Mouse (Mus musculus) midbrain, postnatal 0 days (tissue): ENCODE results near the gene AC109138.7. TPM values are rescaled to one million over a fixed set of nuclear protein-coding genes. Genes with fewer than 3 reads are reported as not detected.

Experiments
- ATAC-seq: fragments of 200-750 bp; cut with Nextera tagmentation; 2 replicates; pipeline ENCODE4 v1.8.0; 2017; ENCODE audit warnings: moderate number of reproducible peaks, mild to moderate bottlenecking, moderate TSS enrichment, moderate library complexity; ENCODE audit not compliant: low FRiP score
- DNase-seq: peaks from one replicate; pipeline ENCODE4 v3.0.0-alpha.2; 2015; ENCODE audit warnings: low spot score
- H3K27ac ChIP-seq: fragments of 300-500 bp; sonication (generic); 2 replicates; pipeline ENCODE4 v1.5.1; 2014; ENCODE audit warnings: low read depth, mild to moderate bottlenecking, low read length, mixed read lengths
- H3K27me3 ChIP-seq: fragments of 300-500 bp; sonication (generic); 2 replicates; pipeline ENCODE4 v1.6.1; 2014; ENCODE audit warnings: low read length, control low read depth, mixed read lengths; ENCODE audit not compliant: insufficient read depth
- H3K36me3 ChIP-seq: fragments of 300-500 bp; sonication (generic); 2 replicates; pipeline ENCODE4 v1.6.1; 2014; ENCODE audit warnings: low read length, control low read depth, mixed read lengths; ENCODE audit not compliant: insufficient read depth
- H3K4me1 ChIP-seq: fragments of 300-500 bp; sonication (generic); 2 replicates; pipeline ENCODE4 v1.6.1; 2014; ENCODE audit warnings: mild to moderate bottlenecking, control low read depth, antibody characterized with exemption, low read length, mixed read lengths; ENCODE audit not compliant: insufficient read depth
- H3K4me2 ChIP-seq: fragments of 300-500 bp; sonication (generic); 2 replicates; pipeline ENCODE4 v1.6.1; 2014; ENCODE audit warnings: low read depth, mild to moderate bottlenecking, low read length, mixed read lengths; ENCODE audit not compliant: poor library complexity, severe bottlenecking
- H3K4me3 ChIP-seq: fragments of 300-500 bp; sonication (generic); 2 replicates; pipeline ENCODE4 v1.5.1; 2014; ENCODE audit warnings: low read depth, mild to moderate bottlenecking, low read length, moderate library complexity
- H3K9ac ChIP-seq: fragments of 300-500 bp; sonication (generic); replicated peaks from 2 replicates; pipeline ENCODE4 v1.6.1; 2014; ENCODE audit warnings: mild to moderate bottlenecking, low read length, moderate library complexity, mixed read lengths; ENCODE audit not compliant: poor library complexity, severe bottlenecking
- H3K9me3 ChIP-seq: fragments of 300-500 bp; sonication (generic); 2 replicates; pipeline ENCODE4 v1.6.1; 2016; ENCODE audit warnings: low read length, control low read depth
- CTCF ChIP-seq: IDR thresholded peaks from 2 replicates; pipeline ENCODE4 v1.5.1; 2016; ENCODE audit warnings: antibody characterized with exemption, mild to moderate bottlenecking
- WGBS: fragments of 180-500 bp; shearing (Covaris S2); extraction: QIAGEN DNeasy Blood & Tissue Kit; methylation state at CpG from one replicate; pipeline ENCODE4 v1.1.7; 2014; 5-methylcytosine and 5-hydroxymethylcytosine counted together
- polyA plus RNA-seq: library from polyadenylated mRNA; unstranded; fragments of >200 nt; fragmentation: Nextera tagmentation; extraction: Ambion mirVana; gene quantifications from 2 replicates; pipeline ENCODE4 v1.2.1, GENCODE M21; 2015
- total RNA-seq: library from RNA; depleted of rRNA; stranded (reverse); fragments of >200 nt; gene quantifications from 2 replicates; pipeline ENCODE4 v1.2.3, GENCODE M21; 2014

AC109138.7 gene
- total and polyA plus RNA-seq, 2 experiments from 2014 or later: not detected

DNA sequence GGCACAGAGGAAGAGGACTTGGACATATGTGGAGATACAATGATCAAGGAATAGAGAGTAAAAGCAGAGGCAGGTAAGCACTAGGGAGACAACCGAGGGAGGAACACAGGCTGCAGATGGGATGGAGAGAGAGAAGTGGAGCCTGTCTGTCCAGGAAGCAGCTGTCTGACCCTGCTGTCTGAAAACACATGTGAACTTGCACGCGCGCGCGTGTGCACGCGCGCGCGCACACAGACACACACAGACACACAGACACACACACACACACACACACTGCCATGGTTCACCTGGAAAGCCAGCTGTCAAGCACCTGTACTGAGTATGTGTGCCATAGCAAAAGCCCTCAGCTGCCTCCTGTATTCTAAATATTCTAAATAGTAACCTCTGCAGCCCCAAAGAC is 4.1 kb downstream of the AC109138.7 start:
- H3K27me3 ChIP-seq: peaks cover 27% of the 10 kb centered on the region
- H3K4me3 ChIP-seq: no peak overlapping the region
- no peak for ATAC-seq
- 89% methylated on average over 11 of the region's 11 CpGs for WGBS
- no peak overlapping the region for H3K9ac ChIP-seq
- no peak overlapping the region for H3K4me2 ChIP-seq
- H3K27ac ChIP-seq: no peak overlapping the region
- peaks cover 7% of the 10 kb centered on the region; the same call in 1 of the 2 replicates for H3K4me1 ChIP-seq
- H3K36me3 ChIP-seq: no peaks in the 10 kb centered on the region
- no peaks in the 10 kb centered on the region for H3K9me3 ChIP-seq
- no peak for TF ChIP-seq CTCF
- no peak for DNase-seq

DNA sequence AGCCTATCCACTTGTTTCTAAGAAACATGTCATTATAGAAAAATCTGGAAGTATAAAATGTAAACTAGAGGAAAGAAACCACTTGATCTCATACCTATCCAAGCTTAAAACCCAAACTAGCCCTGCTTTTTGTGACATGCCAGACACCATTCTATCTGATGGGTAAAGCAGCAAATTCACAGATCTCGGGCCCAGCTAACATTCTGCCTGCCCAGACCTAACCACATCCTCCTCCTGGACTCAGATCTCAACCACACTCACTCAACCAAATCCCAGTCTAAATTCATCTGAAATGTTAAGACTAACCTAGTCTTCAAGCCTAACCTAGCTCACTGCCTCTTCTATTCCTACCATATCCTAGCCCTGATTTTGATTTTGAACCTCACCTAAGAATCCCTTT is 4.6 kb downstream of the AC109138.7 start:
- no peak overlapping the region for H3K9ac ChIP-seq
- no peak overlapping the region for H3K27ac ChIP-seq
- H3K36me3 ChIP-seq: no peaks in the 10 kb centered on the region
- no peak overlapping the region for H3K4me2 ChIP-seq
- H3K4me3 ChIP-seq: no peak overlapping the region
- WGBS: 83% methylated on average over 1 of the region's 1 CpGs
- ATAC-seq (no peak), DNase-seq (no peak)
- peaks cover 7% of the 10 kb centered on the region; the same call in 1 of the 2 replicates for H3K4me1 ChIP-seq
- peaks cover 22% of the 10 kb centered on the region for H3K27me3 ChIP-seq
- TF ChIP-seq CTCF: no peak
- no peaks in the 10 kb centered on the region for H3K9me3 ChIP-seq

GRCm38 (mm10) chr19:4219943-4220342 is 5.8 kb downstream of the AC109138.7 start:
- ATAC-seq: no peak

GRCm38 (mm10) chr19:4220416-4220815 is 6.3 kb downstream of the AC109138.7 start:
- Histone ChIP-seq H3K4me1 (peaks cover under 1% of the 10 kb centered on the region; the same call in 1 of the 2 replicates), H3K4me2 (no peak overlapping the region), H3K9me3 (no peaks in the 10 kb centered on the region), H3K27ac (no peak overlapping the region), H3K36me3 (no peaks in the 10 kb centered on the region), H3K9ac (no peak overlapping the region), H3K27me3 (peaks cover 15% of the 10 kb centered on the region), H3K4me3 (no peak overlapping the region)
- TF ChIP-seq CTCF: no peak
- no peak for DNase-seq
- ATAC-seq: no peak
- WGBS: 44% methylated on average over 4 of the region's 4 CpGs

More at GRCm38 (mm10) chr19:4219943-4220342, 5.8 kb downstream of the AC109138.7 start:
- DNase-seq: no peak
- H3K27me3 ChIP-seq: peaks cover 20% of the 10 kb centered on the region
- H3K27ac ChIP-seq: no peak overlapping the region
- no peaks in the 10 kb centered on the region for H3K36me3 ChIP-seq
- no peak overlapping the region for H3K9ac ChIP-seq
- no peaks in the 10 kb centered on the region for H3K9me3 ChIP-seq
- no peak overlapping the region for H3K4me3 ChIP-seq
- WGBS: 89% methylated on average over 6 of the region's 6 CpGs
- no peak overlapping the region for H3K4me2 ChIP-seq
- TF ChIP-seq CTCF: no peak
- peaks cover 5% of the 10 kb centered on the region; the same call in 1 of the 2 replicates for H3K4me1 ChIP-seq

- Histone ChIP-seq H3K4me2 (no peak overlapping the region), H3K9me3 (no peaks in the 10 kb centered on the region), H3K4me3 (no peak overlapping the region), H3K27ac (no peak overlapping the region), H3K9ac (no peak overlapping the region), H3K4me1 (no peaks in the 10 kb centered on the region), H3K27me3 (peaks cover 9% of the 10 kb centered on the region), H3K36me3 (no peaks in the 10 kb centered on the region)
- ATAC-seq: no peak
- TF ChIP-seq CTCF: no peak
- no peak for DNase-seq
- 45% methylated on average over 14 of the region's 14 CpGs for WGBS
Measured at GRCm38 (mm10) chr19:4220957-4221743, 7.0 kb downstream of the AC109138.7 start.

DNA sequence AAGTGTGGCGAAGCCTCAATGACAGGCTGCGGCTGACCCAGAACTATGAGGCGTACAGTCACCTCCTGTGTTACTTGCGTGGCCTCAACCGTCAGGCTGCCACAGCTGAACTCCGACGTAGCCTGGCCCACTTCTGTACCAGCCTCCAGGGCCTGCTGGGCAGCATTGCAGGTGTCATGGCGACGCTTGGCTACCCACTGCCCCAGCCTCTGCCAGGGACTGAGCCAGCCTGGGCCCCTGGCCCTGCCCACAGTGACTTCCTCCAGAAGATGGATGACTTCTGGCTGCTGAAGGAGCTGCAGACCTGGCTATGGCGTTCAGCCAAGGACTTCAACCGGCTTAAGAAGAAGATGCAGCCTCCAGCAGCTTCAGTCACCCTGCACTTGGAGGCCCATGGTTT is 8.0 kb downstream of the AC109138.7 start:
- TF ChIP-seq CTCF: no peak
- 81% methylated on average over 11 of the region's 11 CpGs for WGBS
- no peak for ATAC-seq

More for the DNA sequence above, 8.0 kb downstream of the AC109138.7 start:
- H3K27me3 ChIP-seq: peaks cover 1% of the 10 kb centered on the region; the same call in 1 of the 2 replicates
- H3K27ac ChIP-seq: no peak overlapping the region
- no peak overlapping the region for H3K4me2 ChIP-seq
- no peak overlapping the region for H3K4me3 ChIP-seq
- no peak for DNase-seq
- H3K9me3 ChIP-seq: no peaks in the 10 kb centered on the region
- H3K4me1 ChIP-seq: no peaks in the 10 kb centered on the region
- H3K36me3 ChIP-seq: no peaks in the 10 kb centered on the region
- H3K9ac ChIP-seq: no peak overlapping the region
